Mouse (Mus musculus): Measurements from ENCODE around the gene Synpr. TPM values are rescaled to one million over a fixed set of nuclear protein-coding genes. Genes with fewer than 3 reads are reported as not detected.

The Synpr gene
- total RNA-seq, 2 experiments from 2014 or later = 114 to 116 TPM

- intact Hi-C loops (cut with DNase I) = no loop called here
- TF ChIP-seq CTCF (IDR thresholded peaks at IDR 0.05) = no peak
- Histone ChIP-seq H3K4me3 (no peak overlapping the region), H3K27ac (no peak overlapping the region)
- no peak for DNase-seq (ENCODE audit: extremely low spot score in 1 of 2, low spot score in 2 of 2)
These were observed 366.5 kb downstream of the Synpr start for GRCm38 (mm10) chr14:13651039-13651438.

GRCm38 (mm10) chr14:13651541-13652298, 367.1 kb downstream of the Synpr start:
- H3K4me3 ChIP-seq = no peak overlapping the region
- intact Hi-C loops (cut with DNase I) = no loop called here
- H3K27ac ChIP-seq = no peak overlapping the region
- DNase-seq (ENCODE audit: extremely low spot score in 1 of 2, low spot score in 2 of 2) = no peak
- no peak; the same call in none of the 2 replicates for TF ChIP-seq CTCF (IDR thresholded peaks at IDR 0.05)

All from left cerebral cortex, adult 2 months (tissue).